Mouse (Mus musculus): ENCODE data around the gene Hs3st3a1. TPM values are rescaled to one million over a fixed set of nuclear protein-coding genes. Genes with fewer than 3 reads are reported as not detected.

Hs3st3a1 gene
- polyA plus RNA-seq, 1 experiment from 2014 or later: 0.30 TPM

- no peaks in the 10 kb centered on the region for H3K9me3 ChIP-seq (ENCODE audit: control insufficient read depth)
- WGBS: 74% methylated on average over 5 of the region's 5 CpGs
- no peak for TF ChIP-seq CTCF (IDR thresholded peaks at IDR 0.05; ENCODE audit: low read depth)
Measured at GRCm38 (mm10) chr11:64513419-64513818, 78.3 kb downstream of the Hs3st3a1 start.

DNA sequence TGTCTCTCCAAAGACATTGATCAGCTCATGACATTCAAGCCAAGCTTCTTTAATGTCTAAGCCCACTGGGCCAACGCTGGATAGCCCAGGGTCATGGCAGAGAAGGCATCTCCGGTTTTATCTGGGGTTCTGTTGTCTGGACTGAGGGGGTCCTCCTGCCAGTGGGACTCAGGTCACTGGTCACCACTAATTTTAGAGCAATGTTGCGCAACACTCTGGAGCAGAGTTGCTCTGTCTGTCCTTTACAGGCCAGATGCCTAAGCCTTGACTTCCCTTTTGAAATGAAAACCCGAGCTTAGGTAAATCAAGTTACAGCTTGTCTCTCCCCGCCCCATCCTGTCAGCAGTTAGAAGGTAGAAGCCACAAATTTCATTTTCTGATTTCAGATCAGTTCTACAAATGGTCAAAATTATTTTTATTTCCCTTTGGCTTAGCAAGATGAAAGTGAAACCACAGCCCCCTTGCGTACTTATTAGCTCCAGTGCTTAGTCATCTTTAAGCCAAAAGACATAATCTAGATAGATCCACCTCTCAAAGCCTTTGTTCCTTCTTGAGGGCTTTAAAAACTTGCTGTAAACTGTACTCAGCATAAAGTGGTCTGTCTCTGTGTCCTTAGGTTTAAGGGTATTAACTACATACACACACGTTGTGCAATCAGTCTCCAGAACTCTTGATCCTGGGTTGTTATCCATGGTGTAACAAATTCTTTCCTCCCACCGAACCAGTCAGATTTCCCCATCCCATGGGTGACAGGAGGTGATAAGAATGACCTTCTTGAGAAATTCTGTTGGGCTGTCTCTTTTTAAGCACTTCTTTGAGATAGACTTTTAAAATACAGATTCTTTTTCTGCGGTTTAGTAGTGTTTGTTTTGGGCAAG lies 81.8 kb downstream of the Hs3st3a1 start:
- Histone ChIP-seq H3K27me3 (replicated peaks; ENCODE audit: control insufficient read depth, insufficient read depth, low read length) (0 out of 2 replicates have a peak, but pooled peaks cover 4% of the 10 kb centered on the region), H3K4me3 (ENCODE audit: low read depth, low read length) (no peak overlapping the region), H3K9me3 (ENCODE audit: control insufficient read depth) (no peaks in the 10 kb centered on the region), H3K36me3 (ENCODE audit: control insufficient read depth, insufficient read depth) (no peaks in the 10 kb centered on the region), H3K27ac (ENCODE audit: low read depth, low read length) (no peak overlapping the region), H3K9ac (ENCODE audit: low read depth, low read length) (no peak overlapping the region), H3K4me1 (replicated peaks; ENCODE audit: control insufficient read depth, insufficient read depth, low read length) (no peaks in the 10 kb centered on the region), H3K4me2 (replicated peaks; ENCODE audit: low read depth) (no peak overlapping the region)
- TF ChIP-seq CTCF (IDR thresholded peaks at IDR 0.05; ENCODE audit: low read depth): no peak
- 70% methylated on average over 9 of the region's 9 CpGs for WGBS
- no peak for ATAC-seq

More at GRCm38 (mm10) chr11:64513419-64513818, 78.3 kb downstream of the Hs3st3a1 start:
- Histone ChIP-seq H3K27me3 (replicated peaks; ENCODE audit: control insufficient read depth, insufficient read depth, low read length) (no peaks in the 10 kb centered on the region), H3K9ac (ENCODE audit: low read depth, low read length) (no peak overlapping the region), H3K4me3 (ENCODE audit: low read depth, low read length) (no peak overlapping the region), H3K36me3 (ENCODE audit: control insufficient read depth, insufficient read depth) (no peaks in the 10 kb centered on the region), H3K4me2 (replicated peaks; ENCODE audit: low read depth) (no peak overlapping the region), H3K27ac (ENCODE audit: low read depth, low read length) (no peak overlapping the region), H3K4me1 (replicated peaks; ENCODE audit: control insufficient read depth, insufficient read depth, low read length) (no peaks in the 10 kb centered on the region)
- no peak for ATAC-seq

GRCm38 (mm10) chr11:64518146-64518841 lies 83.2 kb downstream of the Hs3st3a1 start:
- Histone ChIP-seq H3K27ac (ENCODE audit: low read depth, low read length) (no peak overlapping the region), H3K27me3 (replicated peaks; ENCODE audit: control insufficient read depth, insufficient read depth, low read length) (0 out of 2 replicates have a peak, but pooled peaks cover 4% of the 10 kb centered on the region), H3K4me1 (replicated peaks; ENCODE audit: control insufficient read depth, insufficient read depth, low read length) (no peaks in the 10 kb centered on the region), H3K4me2 (replicated peaks; ENCODE audit: low read depth) (no peak overlapping the region), H3K9ac (ENCODE audit: low read depth, low read length) (no peak overlapping the region), H3K4me3 (ENCODE audit: low read depth, low read length) (no peak overlapping the region), H3K36me3 (ENCODE audit: control insufficient read depth, insufficient read depth) (no peaks in the 10 kb centered on the region), H3K9me3 (ENCODE audit: control insufficient read depth) (no peaks in the 10 kb centered on the region)
- WGBS: 75% methylated on average over 6 of the region's 6 CpGs
- ATAC-seq: no peak
- TF ChIP-seq CTCF (IDR thresholded peaks at IDR 0.05; ENCODE audit: low read depth): no peak

DNA sequence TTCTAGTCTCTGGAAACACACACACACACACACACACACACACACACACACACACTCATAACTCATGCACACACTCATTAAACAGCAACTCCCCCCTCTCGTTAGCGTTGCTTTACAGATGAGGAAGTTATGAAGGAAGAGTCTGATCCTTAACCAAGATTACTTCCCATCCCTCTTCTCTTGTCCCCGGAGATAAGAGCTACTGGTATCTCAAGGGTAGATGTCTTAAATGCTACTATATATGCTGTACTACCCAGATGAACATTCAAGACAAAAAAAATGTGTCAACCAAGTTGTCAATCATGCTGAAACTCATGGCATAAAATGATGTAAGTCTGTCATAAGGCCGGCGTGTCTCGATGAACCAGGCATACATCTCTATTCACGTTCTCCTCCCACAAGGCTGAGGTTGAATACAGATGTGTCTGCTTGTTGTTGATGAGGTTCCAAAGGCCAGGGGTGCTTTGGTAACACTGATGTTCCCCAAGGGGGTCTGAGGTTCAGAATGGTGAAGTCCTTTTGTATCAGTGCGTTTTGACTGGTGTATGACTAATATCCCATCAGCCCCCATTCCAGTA lies 89.0 kb downstream of the Hs3st3a1 start:
- no peak for ATAC-seq
- no peaks in the 10 kb centered on the region for H3K36me3 ChIP-seq (ENCODE audit: control insufficient read depth, insufficient read depth)
- H3K9me3 ChIP-seq (ENCODE audit: control insufficient read depth): no peaks in the 10 kb centered on the region
- H3K4me2 ChIP-seq (replicated peaks; ENCODE audit: low read depth): no peak overlapping the region
- WGBS: 90% methylated on average over 8 of the region's 8 CpGs
- H3K9ac ChIP-seq (ENCODE audit: low read depth, low read length): no peak overlapping the region
- no peak overlapping the region for H3K27ac ChIP-seq (ENCODE audit: low read depth, low read length)
- TF ChIP-seq CTCF (IDR thresholded peaks at IDR 0.05; ENCODE audit: low read depth): no peak
- H3K4me3 ChIP-seq (ENCODE audit: low read depth, low read length): no peak overlapping the region
- H3K4me1 ChIP-seq (replicated peaks; ENCODE audit: control insufficient read depth, insufficient read depth, low read length): no peaks in the 10 kb centered on the region
- 0 out of 2 replicates have a peak, but pooled peaks cover 4% of the 10 kb centered on the region for H3K27me3 ChIP-seq (replicated peaks; ENCODE audit: control insufficient read depth, insufficient read depth, low read length)

DNA sequence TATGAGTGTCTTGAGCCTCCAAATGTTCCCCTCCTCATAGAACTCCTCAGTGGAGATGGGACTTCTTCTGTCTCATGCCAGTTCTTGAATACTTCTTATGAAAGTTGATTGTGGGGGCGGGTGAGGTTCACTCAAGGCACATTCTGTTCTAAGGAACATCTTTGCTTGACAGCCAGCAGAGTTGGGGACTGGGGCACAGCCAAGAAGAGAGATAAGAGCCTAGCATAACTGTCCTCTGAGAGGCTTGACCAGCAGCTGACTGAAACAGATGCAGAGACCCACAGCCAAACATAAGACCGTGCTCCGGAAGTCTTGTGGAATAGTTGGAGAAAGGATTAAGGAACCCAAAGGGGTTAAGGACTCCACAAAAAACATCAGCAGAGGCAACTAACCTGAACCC lies 102.1 kb downstream of the Hs3st3a1 start:
- 89% methylated on average over 3 of the region's 3 CpGs for WGBS
- no peak for ATAC-seq
- no peak overlapping the region for H3K4me3 ChIP-seq (ENCODE audit: low read depth, low read length)
- no peaks in the 10 kb centered on the region for H3K4me1 ChIP-seq (replicated peaks; ENCODE audit: control insufficient read depth, insufficient read depth, low read length)
- no peaks in the 10 kb centered on the region for H3K27me3 ChIP-seq (replicated peaks; ENCODE audit: control insufficient read depth, insufficient read depth, low read length)
- no peaks in the 10 kb centered on the region for H3K9me3 ChIP-seq (ENCODE audit: control insufficient read depth)
- no peak overlapping the region for H3K27ac ChIP-seq (ENCODE audit: low read depth, low read length)
- no peak overlapping the region for H3K9ac ChIP-seq (ENCODE audit: low read depth, low read length)
- no peak overlapping the region for H3K4me2 ChIP-seq (replicated peaks; ENCODE audit: low read depth)
- TF ChIP-seq CTCF (IDR thresholded peaks at IDR 0.05; ENCODE audit: low read depth): no peak
- H3K36me3 ChIP-seq (ENCODE audit: control insufficient read depth, insufficient read depth): no peaks in the 10 kb centered on the region

DNA sequence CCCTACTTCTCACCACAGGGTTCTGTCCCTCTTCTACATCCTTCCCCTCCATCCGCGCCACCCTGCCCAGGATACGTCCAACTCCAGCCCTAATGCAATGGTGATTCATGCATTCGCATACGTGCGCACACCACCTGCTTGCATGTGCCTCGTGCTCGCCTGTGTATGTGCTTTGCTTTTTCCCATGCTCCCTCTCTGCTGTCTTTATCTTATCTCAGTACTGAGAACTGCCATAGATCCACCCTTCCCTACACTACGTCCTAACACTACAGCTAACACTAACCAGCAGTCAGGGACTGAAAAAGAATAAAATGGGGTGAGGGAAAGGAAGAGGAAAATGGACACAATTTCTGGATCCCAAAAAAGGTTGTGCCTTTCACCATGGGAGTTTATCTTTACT lies 106.7 kb downstream of the Hs3st3a1 start:
- WGBS: 56% methylated on average over 9 of the region's 9 CpGs
- peak overlapping the region; percentile 30; the same call in 1 of the 2 replicates for H3K4me2 ChIP-seq (replicated peaks; ENCODE audit: low read depth)
- ATAC-seq: peak; percentile 73; the same call in 1 of the 2 replicates
- H3K9ac ChIP-seq (ENCODE audit: low read depth, low read length): no peak overlapping the region
- no peaks in the 10 kb centered on the region for H3K9me3 ChIP-seq (ENCODE audit: control insufficient read depth)
- H3K4me3 ChIP-seq (ENCODE audit: low read depth, low read length): no peak overlapping the region
- H3K36me3 ChIP-seq (ENCODE audit: control insufficient read depth, insufficient read depth): no peaks in the 10 kb centered on the region
- H3K4me1 ChIP-seq (replicated peaks; ENCODE audit: control insufficient read depth, insufficient read depth, low read length): no peaks in the 10 kb centered on the region
- no peaks in the 10 kb centered on the region for H3K27me3 ChIP-seq (replicated peaks; ENCODE audit: control insufficient read depth, insufficient read depth, low read length)
- no peak for TF ChIP-seq CTCF (IDR thresholded peaks at IDR 0.05; ENCODE audit: low read depth)
- no peak overlapping the region for H3K27ac ChIP-seq (ENCODE audit: low read depth, low read length)
